Mouse (Mus musculus) heart, adult 2 months (tissue): Measurements from ENCODE around the gene Btg4. TPM values are rescaled to one million over a fixed set of nuclear protein-coding genes. Genes with fewer than 3 reads are reported as not detected.

Experiments used
- DNase-seq, 2 experiments: peaks; one replicate each; pipeline ENCODE4 v3.0.0; 2021
- H3K27ac ChIP-seq: fragments of 200-600 bp; 2 replicates; pipeline ENCODE4 v1.8.1; 2022
- H3K27me3 ChIP-seq: fragments of 200-500 bp; 2 replicates; pipeline ENCODE4 v1.6.1; 2012; ENCODE audit warnings: mild to moderate bottlenecking, low read length, inconsistent platforms, mixed read lengths; ENCODE audit not compliant: control insufficient read depth, insufficient read depth
- H3K36me3 ChIP-seq: fragments of 200-500 bp; 2 replicates; pipeline ENCODE4 v1.6.1; 2012; ENCODE audit warnings: low read length, inconsistent platforms; ENCODE audit not compliant: control insufficient read depth, insufficient read depth
- H3K4me1 ChIP-seq: fragments of 200-500 bp; 2 replicates; pipeline ENCODE4 v1.6.1; 2011; ENCODE audit warnings: low read length; ENCODE audit not compliant: control insufficient read depth, insufficient read depth
- H3K4me3 ChIP-seq: fragments of 200-600 bp; 2 replicates; pipeline ENCODE4 v1.8.1; 2022
- H3K79me2 ChIP-seq: fragments of 200-500 bp; replicated peaks from 2 replicates; pipeline ENCODE4 v1.6.1; 2012; ENCODE audit warnings: mild to moderate bottlenecking, inconsistent platforms, low read length, moderate library complexity, mixed read lengths; ENCODE audit not compliant: control insufficient read depth, insufficient read depth
- H3K9ac ChIP-seq: fragments of 200-500 bp; 2 replicates; pipeline ENCODE4 v1.6.1; 2012; ENCODE audit warnings: low read depth, mild to moderate bottlenecking, control low read depth, inconsistent platforms, low read length, mixed read lengths
- CTCF ChIP-seq: fragments of 200-600 bp; IDR thresholded peaks from 2 replicates; pipeline ENCODE4 v1.8.1; 2022; ENCODE audit warnings: antibody characterized with exemption, mild to moderate bottlenecking, moderate library complexity
- EP300 ChIP-seq: fragments of 200-500 bp; IDR thresholded peaks from 2 replicates; pipeline ENCODE4 v1.6.1; 2011; ENCODE audit warnings: low read depth, low read length, control low read depth; ENCODE audit not compliant: insufficient read depth
- POLR2A ChIP-seq: fragments of 200-500 bp; IDR thresholded peaks from 2 replicates; pipeline ENCODE4 v1.6.1; 2011; ENCODE audit warnings: mild to moderate bottlenecking, low read depth, low read length, control low read depth; ENCODE audit not compliant: insufficient read depth
- WGBS: fragments of 180-500 bp; shearing (Covaris S2); methylation state at CpG from one replicate; pipeline ENCODE4 v1.1.7; 2018; 5-methylcytosine and 5-hydroxymethylcytosine counted together
- intact Hi-C: fragments of 180-260 bp; cut with DNase I; formaldehyde crosslinking; loops from one replicate; pipeline ENCODE4 v1.15.1; 2025
- polyA plus RNA-seq: library from polyadenylated mRNA; depleted of rRNA; stranded (reverse); fragments of >200 nt; gene quantifications from 2 replicates; pipeline ENCODE4 v1.2.3, GENCODE M21; 2012
- total RNA-seq, 2 experiments: library from RNA; stranded (reverse); gene quantifications; 2 replicates each; pipeline ENCODE4 v1.2.3; 2021

Gene Btg4
- total and polyA plus RNA-seq, 3 experiments, result not detected

GRCm38 (mm10) chr9:51026952-51027351 lies 33.7 kb upstream of the Btg4 start:
- TF ChIP-seq CTCF (no peak), EP300 (no peak), POLR2A (no peak)
- Histone ChIP-seq H3K4me3 (no peak overlapping the region), H3K27ac (no peak overlapping the region), H3K36me3 (no peaks in the 10 kb centered on the region), H3K9ac (no peak overlapping the region), H3K79me2 (no peaks in the 10 kb centered on the region), H3K27me3 (no peaks in the 10 kb centered on the region), H3K4me1 (0 out of 2 replicates have a peak, but pooled peaks cover 2% of the 10 kb centered on the region)
- intact Hi-C loops, result no loop called here
- WGBS, result 81% methylated on average over 1 of the region's 1 CpGs
- DNase-seq, result no peak

- no peaks in the 10 kb centered on the region for H3K79me2 ChIP-seq
- no peaks in the 10 kb centered on the region for H3K36me3 ChIP-seq
- H3K27me3 ChIP-seq, result no peaks in the 10 kb centered on the region
- no peak overlapping the region for H3K27ac ChIP-seq
- no peak for DNase-seq
- 0 out of 2 replicates have a peak, but pooled peaks cover 2% of the 10 kb centered on the region for H3K4me1 ChIP-seq
- H3K9ac ChIP-seq, result no peak overlapping the region
- no peak for TF ChIP-seq EP300
- no peak for TF ChIP-seq CTCF
- no peak for TF ChIP-seq POLR2A
- intact Hi-C loops, result no loop called here
- no peak overlapping the region for H3K4me3 ChIP-seq
- WGBS, result 30% methylated on average over 1 of the region's 1 CpGs
These were observed 30.6 kb upstream of the Btg4 start for GRCm38 (mm10) chr9:51030147-51030546.

GRCm38 (mm10) chr9:51031603-51032002 lies 29.1 kb upstream of the Btg4 start:
- intact Hi-C loops, result no loop called here
- WGBS, result 30% methylated on average over 6 of the region's 6 CpGs
- DNase-seq, result no peak
- no peak overlapping the region for H3K4me3 ChIP-seq
- H3K27me3 ChIP-seq, result no peaks in the 10 kb centered on the region
- H3K27ac ChIP-seq, result no peak overlapping the region
- no peak overlapping the region for H3K9ac ChIP-seq
- H3K4me1 ChIP-seq, result peaks cover 3% of the 10 kb centered on the region; the same call in 1 of the 2 replicates
- no peak for TF ChIP-seq EP300
- no peaks in the 10 kb centered on the region for H3K36me3 ChIP-seq
- no peaks in the 10 kb centered on the region for H3K79me2 ChIP-seq

GRCm38 (mm10) chr9:51032291-51032690 lies 28.4 kb upstream of the Btg4 start:
- intact Hi-C loops, result no loop called here
- TF ChIP-seq EP300, result no peak
- no peak for TF ChIP-seq POLR2A
- no peak for TF ChIP-seq CTCF
- no peak overlapping the region for H3K4me3 ChIP-seq
- no peaks in the 10 kb centered on the region for H3K36me3 ChIP-seq
- DNase-seq, result no peak
- H3K4me1 ChIP-seq, result peaks cover 3% of the 10 kb centered on the region; the same call in 1 of the 2 replicates
- no peak overlapping the region for H3K27ac ChIP-seq
- no peak overlapping the region for H3K9ac ChIP-seq
- WGBS, result 87% methylated on average over 8 of the region's 8 CpGs
- H3K79me2 ChIP-seq, result no peaks in the 10 kb centered on the region
- H3K27me3 ChIP-seq, result no peaks in the 10 kb centered on the region

GRCm38 (mm10) chr9:51032785-51033529 lies 27.7 kb upstream of the Btg4 start:
- Histone ChIP-seq H3K36me3 (no peaks in the 10 kb centered on the region), H3K9ac (no peak overlapping the region), H3K27me3 (no peaks in the 10 kb centered on the region), H3K4me3 (no peak overlapping the region), H3K79me2 (no peaks in the 10 kb centered on the region), H3K27ac (no peak overlapping the region), H3K4me1 (peaks cover 3% of the 10 kb centered on the region; the same call in 1 of the 2 replicates)
- intact Hi-C loops, result no loop called here
- TF ChIP-seq EP300 (no peak), CTCF (no peak), POLR2A (no peak)
- WGBS, result 81% methylated on average over 3 of the region's 3 CpGs
- no peak for DNase-seq

- DNase-seq, result no peak
- Histone ChIP-seq H3K79me2 (no peaks in the 10 kb centered on the region), H3K9ac (no peak overlapping the region), H3K4me1 (no peaks in the 10 kb centered on the region), H3K4me3 (no peak overlapping the region), H3K27ac (no peak overlapping the region), H3K27me3 (no peaks in the 10 kb centered on the region), H3K36me3 (no peaks in the 10 kb centered on the region)
- intact Hi-C loops, result no loop called here
- TF ChIP-seq POLR2A (no peak), EP300 (no peak), CTCF (no peak)
- 91% methylated on average over 7 of the region's 7 CpGs for WGBS
These were observed 19.2 kb upstream of the Btg4 start for GRCm38 (mm10) chr9:51041491-51041980.
